Mouse (Mus musculus) heart, embryonic 14.5 days (tissue): Measurements from ENCODE around the gene Edem1. TPM values are rescaled to one million over a fixed set of nuclear protein-coding genes. Genes with fewer than 3 reads are reported as not detected.

Source experiments
- ATAC-seq: fragments of 200-750 bp; cut with Nextera tagmentation; 2 replicates; pipeline ENCODE4 v1.8.0; 2017; ENCODE audit warnings: low read depth, moderate TSS enrichment; ENCODE audit not compliant: insufficient number of reproducible peaks, insufficient read depth, low FRiP score
- H3K27ac ChIP-seq, 2 experiments: fragments of 200-500 bp in 1 of 2; fragments of 300-500 bp in 1 of 2; sonication (generic) in 1 of 2; replicated peaks in 1 of 2; 2 replicates each; pipeline ENCODE4 v1.5.1; 2012 to 2014; ENCODE audit warnings: low read depth in 2 of 2, low read length in 2 of 2, control low read depth in 1 of 2, mild to moderate bottlenecking in 1 of 2, mixed read lengths in 1 of 2; ENCODE audit not compliant: control insufficient read depth in 1 of 2, insufficient read depth in 1 of 2
- H3K27me3 ChIP-seq: fragments of 300-500 bp; sonication (generic); 2 replicates; pipeline ENCODE4 v1.6.1; 2014; ENCODE audit warnings: mild to moderate bottlenecking, low read length, control low read depth; ENCODE audit not compliant: control insufficient read depth, insufficient read depth
- H3K36me3 ChIP-seq: fragments of 300-500 bp; sonication (generic); 2 replicates; pipeline ENCODE4 v1.6.1; 2014; ENCODE audit warnings: mild to moderate bottlenecking, control low read depth, low read length, mixed read lengths; ENCODE audit not compliant: control insufficient read depth, insufficient read depth
- H3K4me1 ChIP-seq, 2 experiments: fragments of 200-500 bp in 1 of 2; fragments of 300-500 bp in 1 of 2; sonication (generic) in 1 of 2; 2 replicates each; pipeline ENCODE4 v1.6.1; 2012 to 2014; ENCODE audit warnings: low read length in 2 of 2, control low read depth in 1 of 2, mixed read lengths in 1 of 2; ENCODE audit not compliant: control insufficient read depth in 2 of 2, insufficient read depth in 2 of 2
- H3K4me2 ChIP-seq: fragments of 300-500 bp; sonication (generic); 2 replicates; pipeline ENCODE4 v1.6.1; 2014; ENCODE audit warnings: mild to moderate bottlenecking, low read length
- H3K4me3 ChIP-seq, 2 experiments: fragments of 200-500 bp in 1 of 2; fragments of 300-500 bp in 1 of 2; sonication (generic) in 1 of 2; 2 replicates each; pipeline ENCODE4 v1.5.1; 2012 to 2014; ENCODE audit warnings: low read length in 2 of 2, mild to moderate bottlenecking in 2 of 2, control low read depth in 1 of 2, low read depth in 1 of 2, moderate library complexity in 1 of 2; ENCODE audit not compliant: control insufficient read depth in 1 of 2, insufficient read depth in 1 of 2
- H3K9ac ChIP-seq: fragments of 300-500 bp; sonication (generic); 2 replicates; pipeline ENCODE4 v1.6.1; 2014; ENCODE audit warnings: mild to moderate bottlenecking, low read length
- H3K9me3 ChIP-seq: fragments of 300-500 bp; sonication (generic); 2 replicates; pipeline ENCODE4 v1.6.1; 2016; ENCODE audit warnings: low read length, control low read depth; ENCODE audit not compliant: control insufficient read depth
- WGBS: fragments of 180-500 bp; shearing (Covaris S2); extraction: QIAGEN DNeasy Blood & Tissue Kit; methylation state at CpG from one replicate; pipeline ENCODE4 v1.1.7; 2014; 5-methylcytosine and 5-hydroxymethylcytosine counted together
- polyA plus RNA-seq: library from polyadenylated mRNA; unstranded; fragments of >200 nt; fragmentation: Nextera tagmentation; extraction: Ambion mirVana; gene quantifications from 2 replicates; pipeline ENCODE4 v1.2.1, GENCODE M21; 2014

Edem1 gene
- polyA plus RNA-seq, 1 experiment from 2014 or later: 15.9 TPM

DNA sequence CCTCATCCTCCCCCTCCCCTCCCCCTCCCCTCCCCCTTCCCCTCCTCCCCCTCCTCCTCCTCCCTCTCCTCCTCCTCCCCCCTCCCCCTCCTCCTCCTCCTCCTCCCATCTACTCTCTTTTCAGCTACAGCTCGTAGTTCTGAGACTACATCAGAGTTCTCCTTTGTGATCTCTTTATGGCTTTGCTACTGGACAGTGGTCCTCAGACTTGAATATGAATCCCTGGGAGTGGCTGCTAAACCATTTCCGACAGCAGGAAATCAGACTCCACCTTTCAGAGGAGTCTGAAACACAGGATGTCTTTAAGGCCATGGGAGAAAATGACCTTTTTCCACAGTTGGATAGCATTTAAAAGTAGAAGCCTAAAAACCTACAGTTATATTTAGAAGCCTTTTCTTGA, 48.0 kb downstream of the Edem1 start:
- Histone ChIP-seq H3K27ac (no peak overlapping the region; a peak in 1 of 4 replicates), H3K9ac (no peak overlapping the region)

DNA sequence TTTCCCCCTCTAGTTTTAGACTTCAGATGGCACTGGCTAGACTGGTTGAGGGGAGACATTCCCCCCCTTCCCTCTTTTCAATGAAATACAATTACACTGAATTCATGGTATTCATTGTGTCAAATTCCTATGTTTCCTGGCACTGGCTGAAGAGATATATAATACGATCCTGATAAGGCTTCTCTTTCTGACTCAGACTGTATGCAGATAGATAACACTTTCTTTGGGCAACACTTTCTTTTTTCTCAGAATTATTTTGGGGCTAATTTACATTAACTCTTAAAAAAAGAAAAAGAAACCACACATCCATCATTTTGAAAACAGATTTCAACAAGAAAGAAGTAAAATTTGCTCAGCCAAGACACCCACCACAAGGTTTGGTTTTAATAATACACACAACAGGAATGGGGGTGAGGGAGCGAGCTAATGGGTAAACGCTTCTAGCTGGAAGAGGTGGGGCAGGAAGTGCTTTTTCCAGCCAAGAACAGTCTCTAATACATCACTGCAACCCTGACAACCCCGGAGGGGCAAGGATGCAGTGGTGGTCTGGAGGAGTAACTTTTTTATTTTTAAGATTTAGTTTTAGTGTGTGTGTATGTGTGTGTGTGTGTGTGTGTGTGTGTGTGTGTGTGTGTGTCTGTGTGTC, 52.0 kb downstream of the Edem1 start:
- Histone ChIP-seq H3K27ac (no peak overlapping the region), H3K9ac (no peak overlapping the region), H3K9me3 (peaks cover 7% of the 10 kb centered on the region; the same call in 1 of the 2 replicates), H3K4me2 (no peak overlapping the region), H3K4me3 (no peak overlapping the region), H3K27me3 (no peaks in the 10 kb centered on the region), H3K4me1 (no peaks in the 10 kb centered on the region), H3K36me3 (no peaks in the 10 kb centered on the region)
- WGBS: 62% methylated on average over 4 of the region's 4 CpGs
- no peak for ATAC-seq

More for the DNA sequence above, 48.0 kb downstream of the Edem1 start:
- Histone ChIP-seq H3K4me1 (no peaks in the 10 kb centered on the region), H3K4me3 (no peak overlapping the region), H3K27me3 (no peaks in the 10 kb centered on the region), H3K4me2 (no peak overlapping the region), H3K36me3 (no peaks in the 10 kb centered on the region), H3K9me3 (peaks cover 5% of the 10 kb centered on the region; the same call in 1 of the 2 replicates)
- ATAC-seq: no peak
- WGBS: 51% methylated on average over 2 of the region's 2 CpGs

DNA sequence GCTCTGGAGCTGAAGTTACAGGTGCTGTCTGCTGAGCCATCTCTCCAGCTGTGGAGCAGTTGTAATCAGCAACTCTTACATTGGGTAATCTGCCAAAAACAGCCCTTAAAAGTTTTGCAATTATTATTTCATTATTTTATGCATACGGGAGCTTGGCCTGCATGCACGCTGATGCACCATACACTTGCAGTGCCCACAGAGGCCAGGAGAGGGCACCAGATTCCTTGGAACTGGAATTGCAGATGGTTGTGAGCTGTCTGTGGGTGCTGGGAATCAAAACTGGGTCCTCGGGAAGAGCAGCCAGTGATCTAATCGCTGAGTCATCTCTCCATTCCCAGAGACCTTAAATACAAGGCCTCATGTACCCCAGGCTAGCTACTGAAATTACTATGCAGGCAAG, 52.6 kb downstream of the Edem1 start:
- WGBS: 84% methylated on average over 4 of the region's 4 CpGs
- H3K4me3 ChIP-seq: no peak overlapping the region
- H3K4me2 ChIP-seq: no peak overlapping the region
- ATAC-seq: no peak
- H3K9ac ChIP-seq: no peak overlapping the region
- H3K4me1 ChIP-seq: no peaks in the 10 kb centered on the region
- no peak overlapping the region for H3K27ac ChIP-seq
- no peaks in the 10 kb centered on the region for H3K36me3 ChIP-seq
- H3K27me3 ChIP-seq: no peaks in the 10 kb centered on the region
- H3K9me3 ChIP-seq: peaks cover 7% of the 10 kb centered on the region; the same call in 1 of the 2 replicates

DNA sequence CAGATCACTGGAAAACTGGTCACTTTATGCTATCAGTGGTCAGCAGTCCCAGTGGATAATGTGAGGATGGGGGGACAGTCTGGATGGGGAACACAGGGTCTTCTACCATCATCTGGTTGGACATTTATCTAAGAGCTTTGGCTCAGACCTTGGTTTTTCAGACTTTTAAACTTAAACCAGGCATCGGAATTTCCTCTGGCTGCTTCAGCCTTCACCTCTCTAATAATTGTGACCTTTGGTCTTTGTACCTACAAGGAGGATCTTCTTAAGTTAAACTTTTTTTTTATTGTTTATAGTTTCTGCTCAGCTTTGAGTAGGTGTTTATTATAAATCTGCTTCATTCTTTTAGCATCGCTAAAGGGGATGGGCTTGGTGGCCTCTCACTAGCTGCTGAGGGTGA, 55.4 kb downstream of the Edem1 start:
- WGBS: 78% methylated on average over 2 of the region's 2 CpGs

DNA sequence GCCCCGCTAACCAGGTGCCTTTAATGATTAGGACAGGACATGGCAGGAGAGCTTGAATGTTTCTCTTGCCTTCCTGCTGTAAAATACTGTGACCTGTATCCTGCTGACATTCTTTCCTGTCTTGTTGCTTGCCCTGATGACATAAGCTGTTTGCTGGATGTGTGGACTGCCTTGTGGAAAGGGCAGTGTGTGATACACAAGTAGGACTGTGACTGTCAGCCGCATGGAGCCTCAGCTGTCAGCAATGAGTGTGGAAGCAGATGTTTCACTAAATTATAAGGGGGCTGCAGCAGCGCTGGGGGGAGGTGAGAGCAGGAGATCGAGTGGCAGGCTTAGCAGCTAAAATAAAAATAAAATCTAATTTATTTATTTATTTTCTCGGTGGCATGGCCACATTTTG, 56.2 kb downstream of the Edem1 start:
- WGBS: 58% methylated on average over 5 of the region's 5 CpGs

More for the DNA sequence above, 55.4 kb downstream of the Edem1 start:
- H3K27ac ChIP-seq: no peak overlapping the region
- H3K36me3 ChIP-seq: no peaks in the 10 kb centered on the region
- no peak overlapping the region for H3K4me2 ChIP-seq
- ATAC-seq: no peak
- H3K27me3 ChIP-seq: no peaks in the 10 kb centered on the region
- no peak overlapping the region for H3K9ac ChIP-seq
- H3K9me3 ChIP-seq: peaks cover 7% of the 10 kb centered on the region; the same call in 1 of the 2 replicates
- no peak overlapping the region for H3K4me3 ChIP-seq
- H3K4me1 ChIP-seq: no peaks in the 10 kb centered on the region

DNA sequence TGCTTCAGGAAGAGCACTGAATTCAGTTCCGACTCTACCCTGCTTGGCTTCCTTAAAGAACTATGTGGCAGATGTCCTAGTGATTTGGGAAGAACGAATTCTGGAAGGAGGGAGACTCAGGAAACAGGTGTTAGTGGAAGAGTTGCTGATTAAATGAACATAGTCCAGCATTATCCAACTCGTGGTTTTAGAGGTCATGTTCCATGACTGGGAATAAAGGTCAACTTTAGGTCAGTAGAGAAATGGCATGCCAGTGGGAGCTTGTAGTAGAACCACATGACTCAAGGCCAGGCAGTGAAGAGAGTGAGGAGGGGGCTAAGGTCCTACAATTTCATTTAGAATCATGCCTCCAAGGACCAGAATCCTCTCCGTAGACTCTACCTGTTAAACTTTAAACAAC, 57.9 kb downstream of the Edem1 start:
- H3K4me1 ChIP-seq: no peaks in the 10 kb centered on the region
- 41% methylated on average over 4 of the region's 4 CpGs for WGBS
- no peak overlapping the region for H3K27ac ChIP-seq
- no peaks in the 10 kb centered on the region for H3K36me3 ChIP-seq
- no peak overlapping the region for H3K4me3 ChIP-seq
- ATAC-seq: no peak
- H3K27me3 ChIP-seq: no peaks in the 10 kb centered on the region
- H3K9me3 ChIP-seq: peaks cover 3% of the 10 kb centered on the region; the same call in 1 of the 2 replicates
- no peak overlapping the region for H3K9ac ChIP-seq
- H3K4me2 ChIP-seq: no peak overlapping the region

More for the DNA sequence above, 56.2 kb downstream of the Edem1 start:
- no peak overlapping the region for H3K9ac ChIP-seq
- ATAC-seq: no peak
- H3K27me3 ChIP-seq: no peaks in the 10 kb centered on the region
- H3K36me3 ChIP-seq: no peaks in the 10 kb centered on the region
- H3K4me1 ChIP-seq: no peaks in the 10 kb centered on the region
- peaks cover 7% of the 10 kb centered on the region; the same call in 1 of the 2 replicates for H3K9me3 ChIP-seq
- H3K27ac ChIP-seq: no peak overlapping the region
- H3K4me2 ChIP-seq: no peak overlapping the region
- no peak overlapping the region for H3K4me3 ChIP-seq

DNA sequence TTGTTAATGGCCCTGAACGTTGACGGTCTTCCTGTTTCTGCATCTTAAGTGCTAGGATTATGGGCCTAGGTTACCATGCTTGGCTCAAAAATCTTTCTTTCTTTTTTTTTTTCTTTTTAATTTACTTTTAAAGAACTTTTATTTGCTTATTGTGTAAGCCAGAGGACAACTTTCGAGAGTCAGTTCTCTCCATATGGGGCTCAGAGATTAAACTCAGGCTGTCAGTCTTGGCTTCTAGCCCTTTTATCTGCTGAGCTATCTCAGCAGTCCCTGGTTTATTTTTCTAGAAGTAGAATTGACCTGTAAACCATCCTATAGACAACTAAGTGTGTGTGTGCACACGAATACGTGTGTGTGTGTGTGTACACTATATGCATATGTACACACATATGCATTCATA, 64.1 kb downstream of the Edem1 start:
- no peak for ATAC-seq
- Histone ChIP-seq H3K4me1 (no peaks in the 10 kb centered on the region), H3K36me3 (no peaks in the 10 kb centered on the region), H3K4me2 (no peak overlapping the region), H3K27me3 (no peaks in the 10 kb centered on the region), H3K27ac (no peak overlapping the region), H3K9me3 (no peaks in the 10 kb centered on the region), H3K9ac (no peak overlapping the region), H3K4me3 (no peak overlapping the region)
- 69% methylated on average over 5 of the region's 5 CpGs for WGBS

DNA sequence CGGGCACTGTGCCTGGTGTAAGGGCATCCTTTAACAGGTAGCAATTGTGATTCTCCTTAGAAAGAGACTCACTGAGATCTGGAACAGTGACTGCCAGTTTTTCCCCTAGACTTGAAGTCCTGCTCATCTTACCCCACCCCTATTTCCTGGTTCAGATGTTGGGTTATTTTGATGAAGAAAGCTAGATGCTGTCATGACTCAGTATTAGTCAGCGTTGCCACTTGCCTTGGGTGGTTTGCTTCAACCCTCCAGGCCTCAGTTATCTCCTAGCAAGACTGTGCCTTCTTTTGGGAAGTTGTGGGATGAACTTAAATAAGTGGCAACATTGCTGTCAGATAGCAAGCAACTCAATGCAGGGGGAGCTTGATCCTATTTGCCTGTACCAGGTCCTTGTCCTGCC, 66.7 kb downstream of the Edem1 start:
- ATAC-seq: no peak
- WGBS: 78% methylated on average over 2 of the region's 2 CpGs
- H3K4me3 ChIP-seq: no peak overlapping the region
- H3K36me3 ChIP-seq: no peaks in the 10 kb centered on the region
- no peaks in the 10 kb centered on the region for H3K4me1 ChIP-seq
- no peak overlapping the region for H3K4me2 ChIP-seq
- H3K9me3 ChIP-seq: no peaks in the 10 kb centered on the region
- no peak overlapping the region for H3K9ac ChIP-seq
- no peaks in the 10 kb centered on the region for H3K27me3 ChIP-seq
- H3K27ac ChIP-seq: no peak overlapping the region
